Mouse (Mus musculus) right cerebral cortex, postnatal 36 days (tissue): ENCODE data around the gene Gprin1.

Experiments used
- DNase-seq, 2 experiments: peaks; one replicate each; pipeline ENCODE4 v3.0.0; 2022; ENCODE audit warnings: low spot score in 2 of 2, mixed read lengths in 1 of 2

Gene Gprin1

DNA sequence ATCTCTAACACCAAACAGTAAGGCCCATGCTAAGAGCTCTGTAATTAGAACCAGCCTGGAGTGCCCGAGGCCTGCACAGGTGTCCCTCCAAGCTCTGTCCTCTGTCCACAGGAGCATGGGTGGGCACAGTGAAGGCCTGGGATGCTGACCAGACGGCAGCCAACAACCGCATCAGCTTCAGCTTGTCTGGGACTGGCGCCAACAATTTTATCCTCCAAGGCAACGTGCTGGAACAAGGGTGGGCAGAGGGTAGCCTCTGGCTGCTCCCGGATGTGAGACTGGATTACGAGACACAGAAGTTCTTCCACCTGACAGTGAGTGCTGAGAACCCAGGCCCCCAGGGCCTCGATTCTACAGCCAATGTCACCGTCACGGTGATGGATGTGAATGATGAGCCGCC, 23.5 kb downstream of the Gprin1 start:
- DNase-seq, result no peak

DNA sequence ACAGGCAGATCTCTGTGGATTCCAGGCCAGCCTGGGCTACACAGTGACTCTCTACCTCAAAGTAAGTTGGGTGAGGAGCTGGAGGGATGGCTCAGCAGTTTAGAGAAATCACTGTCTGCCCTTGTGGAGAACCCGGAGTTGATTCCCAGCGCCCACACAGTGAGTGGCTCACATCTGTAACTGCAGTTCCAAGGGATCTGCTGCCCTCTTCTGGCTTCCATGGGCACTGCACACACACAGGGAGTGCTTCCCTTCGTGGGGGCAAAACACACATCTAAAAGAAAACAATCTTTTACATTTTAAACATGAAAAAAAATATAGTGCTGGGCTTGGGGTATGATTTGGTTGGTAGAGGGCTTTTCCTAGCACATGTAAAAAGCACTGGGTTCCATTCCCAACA, 26.5 kb downstream of the Gprin1 start:
- no peak for DNase-seq

DNA sequence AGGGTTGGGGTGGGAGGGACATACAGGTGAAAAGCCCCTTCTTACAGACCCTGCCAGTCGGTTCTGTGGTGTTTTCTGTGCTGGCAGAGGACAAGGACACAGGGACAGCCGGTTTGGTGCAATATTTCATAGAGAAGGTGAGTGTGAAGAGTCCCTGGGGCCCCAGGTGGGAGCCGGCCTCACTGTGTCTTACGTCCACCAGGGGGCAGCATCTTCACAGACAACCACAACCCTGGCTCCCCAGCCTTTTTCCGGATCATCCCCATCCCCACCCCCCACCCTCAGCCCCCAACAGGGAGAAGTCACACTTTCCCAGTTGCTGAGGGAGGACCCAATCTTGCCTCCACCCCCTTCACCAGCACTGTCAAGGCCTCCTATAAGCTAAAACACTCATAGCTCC, 32.8 kb downstream of the Gprin1 start:
- peak in 1 of 2 experiments; percentile 41 for DNase-seq

DNA sequence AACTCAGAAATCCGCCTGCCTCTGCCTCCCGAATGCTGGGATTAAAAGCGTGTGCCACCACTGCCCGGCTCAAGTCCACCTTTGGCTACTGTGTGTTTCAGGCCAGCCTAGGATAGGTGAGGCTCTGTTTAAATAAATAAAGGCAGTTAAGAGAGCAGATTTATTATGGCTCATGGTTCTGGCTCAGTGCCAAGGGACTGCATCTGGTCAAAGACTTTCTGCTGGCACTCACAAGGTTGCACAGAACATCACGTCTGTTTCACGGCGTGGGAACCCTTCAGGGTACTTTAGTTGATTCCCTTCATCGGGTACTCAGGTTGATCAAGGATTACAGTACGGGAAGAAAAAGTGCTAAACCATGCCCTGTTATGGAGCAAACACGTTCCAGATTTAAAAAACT, 34.7 kb downstream of the Gprin1 start:
- no peak for DNase-seq

DNA sequence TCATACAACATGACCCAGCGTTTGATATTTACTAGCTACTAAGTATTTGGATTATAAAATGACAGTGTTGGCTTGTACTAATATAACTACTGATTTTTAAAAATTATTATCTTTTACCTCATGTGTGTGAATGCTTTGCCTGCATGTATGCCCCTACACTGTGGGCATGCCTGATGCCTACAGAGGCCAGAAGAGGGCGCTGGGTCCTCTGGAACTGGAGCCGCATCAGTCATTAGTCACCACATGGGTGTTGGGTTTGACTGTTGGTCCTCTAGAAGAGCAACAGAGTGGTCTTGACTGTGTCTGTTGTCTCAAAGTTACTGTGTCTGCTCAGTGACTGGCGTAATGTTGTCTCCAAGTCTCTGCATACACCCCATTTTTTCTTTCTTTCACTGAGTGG, 35.3 kb downstream of the Gprin1 start:
- DNase-seq, result no peak

DNA sequence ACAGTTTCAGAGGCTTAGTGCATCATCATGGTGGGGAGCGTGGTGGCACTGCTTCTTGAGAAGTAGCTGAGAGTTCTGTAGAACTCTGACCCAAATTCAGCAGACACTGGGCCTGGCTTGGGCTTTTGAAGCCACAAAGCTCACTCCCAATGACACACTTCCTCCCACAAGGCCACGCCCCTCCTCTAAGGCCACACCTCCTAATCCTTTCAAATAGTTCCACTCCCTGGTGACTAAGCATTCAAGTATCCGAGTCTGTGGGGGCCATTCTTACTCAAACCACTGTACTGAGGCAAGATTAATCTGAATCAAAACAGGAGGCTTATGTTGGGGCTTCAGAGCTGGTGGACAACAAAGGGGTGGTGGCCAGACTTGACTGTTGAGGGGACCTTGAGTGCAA, 38.8 kb downstream of the Gprin1 start:
- no peak for DNase-seq

DNA sequence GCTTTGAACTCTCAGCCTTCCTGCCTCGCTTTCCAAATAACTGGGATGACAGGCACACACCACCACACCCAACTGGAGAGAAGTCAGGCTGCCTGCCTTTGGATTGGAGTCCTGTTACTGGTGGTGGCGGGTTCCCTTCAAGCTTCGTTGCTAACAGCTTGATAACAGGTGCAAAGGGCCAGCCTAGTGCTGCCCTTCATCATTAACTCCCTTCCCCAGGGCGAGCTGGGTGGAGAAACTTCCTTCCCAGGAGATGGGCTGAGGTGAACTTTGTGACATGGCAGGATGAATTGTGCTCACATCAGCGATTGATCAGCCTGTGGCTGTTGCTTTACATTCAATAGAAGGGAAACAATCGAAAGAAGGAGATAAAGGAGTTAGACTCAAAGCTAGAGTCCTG, 44.8 kb downstream of the Gprin1 start:
- DNase-seq, result no peak

DNA sequence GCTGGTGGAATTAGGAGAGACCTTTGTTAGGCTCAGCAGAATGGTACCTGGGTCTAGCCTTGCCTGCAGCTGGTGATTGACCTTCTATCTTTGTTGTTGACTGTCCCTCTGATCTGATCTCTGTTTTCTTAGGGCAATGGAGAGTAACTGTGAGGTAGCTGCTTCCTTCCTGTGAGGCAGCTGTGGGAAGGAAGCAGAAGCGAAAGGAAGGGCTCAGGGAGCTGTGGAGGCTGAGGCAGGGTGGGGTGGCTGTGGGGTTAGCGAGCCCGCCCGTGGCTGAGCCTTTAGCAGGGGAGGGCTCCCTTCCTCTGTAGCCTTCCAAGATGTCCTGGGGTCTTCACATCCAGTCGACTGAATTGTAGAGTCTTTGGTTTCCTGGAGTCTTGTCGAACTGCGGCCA, 47.2 kb downstream of the Gprin1 start:
- no peak for DNase-seq

DNA sequence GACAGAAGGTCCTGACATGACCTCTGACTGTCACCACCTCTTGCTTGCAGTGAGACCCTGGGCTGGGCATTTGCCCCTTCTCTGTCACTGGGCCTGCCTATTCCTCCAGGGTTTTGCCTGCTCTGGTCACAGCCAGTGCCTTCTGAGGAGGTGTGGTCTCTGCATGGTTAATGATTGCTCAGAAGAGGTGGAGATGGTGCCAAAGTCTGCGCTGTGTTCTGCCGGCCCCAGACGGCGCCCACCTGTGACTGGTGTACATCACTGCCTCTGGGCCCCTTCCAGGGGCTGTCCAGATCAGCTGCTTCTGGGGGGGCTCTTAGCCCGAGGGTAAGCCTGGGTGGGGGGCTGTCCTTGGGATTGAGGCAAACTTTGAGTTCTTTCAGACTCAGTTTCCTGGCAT, 48.4 kb downstream of the Gprin1 start, which contains the start of gene Cdhr2:
Cdhr2 (plus strand) TSS at position 219 of the 400 bp plus-strand sequence.
- DNase-seq, result no peak

DNA sequence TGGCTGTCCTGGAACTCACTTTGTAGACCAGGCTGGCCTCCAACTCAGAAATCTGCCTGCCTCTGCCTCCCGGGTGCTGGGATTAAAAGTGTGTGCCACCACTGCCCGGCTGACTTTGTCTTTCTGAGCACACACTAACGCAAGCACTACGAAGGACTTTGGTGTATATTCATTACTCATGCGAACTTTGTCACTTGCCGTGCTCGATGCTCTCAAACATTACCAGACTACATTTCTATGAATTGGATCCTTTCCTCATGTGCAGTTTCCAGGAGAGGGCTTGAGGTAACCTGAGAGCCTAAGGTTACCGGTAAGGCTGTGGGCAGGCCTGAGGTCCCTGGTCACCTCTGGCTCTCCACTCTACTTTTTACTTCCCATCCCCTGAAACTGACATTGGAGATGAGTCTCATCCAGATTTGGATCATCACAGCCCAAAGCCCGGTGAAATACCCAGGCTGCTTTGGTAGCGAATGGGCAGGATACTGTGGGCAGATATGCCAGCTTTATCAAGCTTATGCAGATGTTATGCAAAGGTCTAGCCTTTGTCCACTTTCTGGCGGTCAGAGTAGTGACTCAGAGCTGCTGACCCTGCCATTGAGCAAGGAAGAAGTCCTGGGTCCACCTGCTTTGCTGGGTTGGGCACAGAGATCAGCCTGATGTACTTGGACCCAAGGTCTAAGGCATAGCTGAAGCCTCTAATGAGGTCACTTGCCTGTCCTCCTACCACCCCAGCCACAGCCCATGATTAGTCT, 54.0 kb downstream of the Gprin1 start:
- DNase-seq, result no peak

DNA sequence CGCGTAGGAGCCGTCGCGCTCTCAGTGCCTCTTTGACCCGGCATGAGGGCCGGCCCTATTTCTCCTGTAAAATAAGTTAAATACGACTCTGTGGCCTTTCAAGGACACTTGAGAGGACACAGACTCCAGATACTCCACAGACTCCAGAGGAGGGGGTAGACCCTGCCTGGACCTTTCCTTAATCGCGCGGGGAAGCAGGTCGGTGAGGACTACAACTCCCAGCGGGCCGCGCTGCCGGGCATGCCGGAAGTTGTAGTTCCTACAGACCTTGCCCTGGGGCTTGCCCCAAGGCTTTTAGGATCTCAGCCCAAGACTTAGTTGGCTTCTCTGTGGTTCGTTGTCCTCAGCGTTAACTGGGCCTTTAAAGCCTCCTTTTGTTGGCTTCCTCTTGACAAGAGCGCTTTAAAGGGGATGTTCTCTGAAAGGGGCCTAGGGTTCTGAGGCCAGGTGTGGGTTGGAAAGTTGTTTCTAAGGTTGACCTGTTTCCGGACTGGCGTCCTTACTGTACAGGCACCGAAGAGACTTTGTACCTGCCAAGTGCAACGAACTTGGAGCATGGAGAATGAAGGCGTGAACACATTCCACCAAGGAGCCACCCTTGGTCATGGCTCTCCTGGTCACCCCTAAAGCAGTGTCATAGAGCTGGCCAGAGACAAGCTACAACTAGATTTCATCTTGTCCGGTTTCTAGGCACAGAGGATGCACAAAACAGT, 55.2 kb downstream of the Gprin1 start:
- no peak for DNase-seq

DNA sequence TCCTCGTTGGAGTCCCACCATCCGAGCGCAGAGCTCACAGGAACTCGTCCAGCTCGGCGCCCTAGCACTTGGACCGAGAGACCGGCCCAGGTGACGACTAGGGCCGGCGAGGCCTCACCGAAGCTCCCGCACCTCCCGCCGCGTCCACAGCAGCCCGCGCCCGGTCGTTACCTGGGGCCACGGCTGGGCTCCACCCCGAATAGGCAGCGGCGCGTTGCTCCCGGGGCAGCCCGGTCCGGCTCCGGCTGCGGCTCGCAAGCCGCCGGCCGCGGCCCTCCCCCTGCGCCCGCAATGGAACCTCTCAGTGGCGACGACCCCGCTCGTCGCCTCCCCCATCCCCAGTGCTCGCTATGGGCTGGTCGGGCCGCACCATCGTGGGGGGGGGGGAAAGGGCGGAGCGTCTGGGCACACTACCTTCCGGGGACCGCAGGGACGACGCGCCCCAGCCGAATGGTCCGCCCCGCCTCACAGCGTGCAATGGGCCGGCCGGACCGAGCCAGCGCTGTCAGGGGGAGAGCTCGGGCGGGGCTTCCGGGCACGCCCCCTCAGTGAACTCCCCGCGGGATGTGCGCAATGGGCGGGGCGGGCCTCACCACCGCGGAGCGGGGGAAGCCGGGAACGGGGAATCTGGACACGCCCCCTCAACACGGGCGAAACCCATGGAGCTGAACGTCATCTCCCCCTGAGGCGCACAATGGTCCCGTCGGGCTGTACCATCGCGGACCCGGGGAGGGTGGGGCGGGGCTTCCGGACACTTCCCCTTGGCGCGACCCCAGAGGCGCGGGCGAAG, 55.9 kb downstream of the Gprin1 start, which contains the start of gene Rnf44:
Rnf44 (minus strand) TSS at position 350 of the 790 bp plus-strand sequence.
- DNase-seq, result peak; percentile 97

DNA sequence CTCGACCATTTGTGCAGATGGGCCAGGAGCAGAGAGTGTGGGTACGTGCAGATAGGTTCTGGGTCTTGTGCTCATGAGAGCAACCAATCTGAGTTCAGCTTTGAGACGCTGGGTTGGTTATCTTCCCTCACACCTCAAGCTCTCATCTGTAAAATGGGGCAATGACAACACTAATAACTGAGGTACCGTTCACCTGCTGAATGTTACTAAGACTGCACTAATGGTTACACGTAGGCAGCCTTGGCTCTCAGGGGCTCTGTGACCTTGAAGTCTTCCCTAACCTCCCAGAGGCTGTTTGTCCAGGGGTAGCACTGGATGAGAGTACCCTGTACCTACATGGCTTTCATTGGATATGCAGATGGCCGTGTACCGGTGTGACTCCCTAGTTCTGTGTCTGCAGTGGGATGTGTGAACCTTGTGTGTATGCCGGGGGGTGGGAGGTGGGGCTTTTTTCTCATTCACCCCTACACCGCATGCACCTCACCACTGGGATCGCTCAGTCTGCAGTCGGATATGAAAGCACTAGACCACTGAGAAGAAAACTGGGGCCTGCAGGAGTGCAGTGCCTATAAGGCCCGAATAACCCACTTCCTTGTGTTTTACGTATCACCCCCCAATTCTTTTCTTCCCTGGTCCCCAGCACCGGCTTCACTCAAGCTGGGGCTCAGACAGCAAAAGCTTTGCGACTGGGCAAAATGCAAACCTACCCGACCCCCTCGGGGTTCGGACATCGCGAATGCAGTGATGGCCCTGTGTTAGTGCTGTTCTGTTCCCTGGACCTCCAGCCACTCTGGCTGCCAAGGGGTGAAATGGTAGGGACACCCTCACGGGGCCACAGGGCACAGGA, 56.7 kb downstream of the Gprin1 start:
- no peak for DNase-seq

DNA sequence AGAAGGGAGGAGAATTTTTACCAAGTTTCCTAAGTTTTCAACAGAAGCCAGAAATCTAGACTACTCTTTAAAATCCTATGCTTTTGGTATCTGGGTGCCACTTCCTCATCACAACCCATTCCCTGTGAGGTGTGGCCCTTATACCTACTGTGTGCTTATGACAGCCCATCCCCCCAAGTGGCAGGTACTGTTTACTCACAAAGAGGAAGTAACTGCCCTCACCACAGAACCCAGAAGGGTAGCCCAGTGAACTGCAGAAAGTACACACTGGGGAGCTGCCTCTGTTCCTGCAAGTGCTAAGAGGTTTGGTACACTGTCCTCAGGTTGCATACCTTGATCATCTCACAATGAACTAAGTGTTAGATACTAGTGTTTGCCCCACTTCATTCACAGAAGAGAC, 57.9 kb downstream of the Gprin1 start:
- DNase-seq, result no peak

DNA sequence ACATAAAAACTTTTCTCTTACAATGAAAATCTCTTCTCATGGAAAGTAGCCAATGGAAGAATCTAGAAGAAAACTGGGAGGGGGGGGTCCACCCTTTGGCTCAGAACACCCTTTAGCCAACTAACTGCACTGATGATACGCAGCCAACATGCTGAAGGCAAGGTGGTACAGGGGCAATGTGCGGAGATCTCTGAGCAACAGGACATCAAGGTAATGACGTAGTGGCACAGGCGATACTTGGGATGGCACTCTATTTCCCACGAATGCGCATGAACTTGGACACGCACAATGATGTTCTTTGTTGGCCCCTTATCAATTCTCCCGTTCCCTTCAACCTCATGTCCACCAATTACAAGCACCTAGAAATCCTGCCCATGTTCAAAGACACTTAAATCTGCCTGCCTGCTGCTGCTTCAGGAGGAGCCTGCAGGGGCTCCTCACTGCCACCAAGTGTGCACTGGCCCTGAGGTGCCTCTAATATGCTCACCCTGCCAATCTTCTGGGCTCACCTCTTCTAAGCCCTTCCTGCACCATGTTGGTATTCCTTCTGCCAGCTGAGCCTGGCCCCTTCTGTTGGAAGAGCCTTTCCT, 59.4 kb downstream of the Gprin1 start:
- DNase-seq, result no peak

DNA sequence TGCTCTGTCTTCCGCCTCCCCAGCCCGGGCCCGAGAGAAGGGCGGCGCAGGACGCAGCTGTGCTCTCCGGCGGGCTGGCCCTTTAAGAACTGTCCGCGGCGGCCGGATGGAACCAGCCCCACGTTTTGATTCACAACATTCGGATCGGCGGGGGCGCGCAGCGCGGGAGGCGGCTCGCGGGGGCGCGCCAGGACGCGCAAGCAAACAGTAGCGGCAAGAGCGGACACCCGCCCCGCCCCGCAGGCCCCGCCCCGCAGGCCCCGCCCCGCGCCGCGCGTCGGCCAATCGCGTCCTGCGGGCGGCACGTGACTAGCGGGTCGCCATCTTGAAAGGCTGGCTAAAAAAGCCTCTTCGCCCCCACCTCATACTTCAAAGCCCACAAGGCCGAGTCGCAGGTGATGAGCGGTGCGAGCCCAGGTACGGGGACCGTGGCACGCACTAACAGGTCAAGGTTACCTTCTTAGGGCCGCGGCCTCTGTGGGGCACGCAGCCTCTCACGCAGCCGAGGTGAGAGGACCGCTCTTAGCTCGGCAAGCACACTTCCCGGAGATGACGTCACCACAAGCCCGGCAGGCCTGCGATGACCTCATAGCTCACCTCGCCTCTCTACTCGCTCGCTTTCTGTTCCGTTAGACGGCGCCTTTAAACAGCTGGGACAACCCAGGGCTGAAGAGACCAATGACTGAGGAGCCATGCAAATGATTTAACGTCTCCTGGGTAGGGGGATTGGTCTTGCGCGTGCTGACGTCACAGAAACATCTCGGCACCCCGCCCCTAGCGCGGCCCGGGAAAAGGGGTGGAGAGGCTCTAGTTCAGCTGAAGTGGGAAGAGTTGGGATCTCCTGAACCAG, 61.9 kb downstream of the Gprin1 start:
- DNase-seq, result peak; percentile 97 to 98

DNA sequence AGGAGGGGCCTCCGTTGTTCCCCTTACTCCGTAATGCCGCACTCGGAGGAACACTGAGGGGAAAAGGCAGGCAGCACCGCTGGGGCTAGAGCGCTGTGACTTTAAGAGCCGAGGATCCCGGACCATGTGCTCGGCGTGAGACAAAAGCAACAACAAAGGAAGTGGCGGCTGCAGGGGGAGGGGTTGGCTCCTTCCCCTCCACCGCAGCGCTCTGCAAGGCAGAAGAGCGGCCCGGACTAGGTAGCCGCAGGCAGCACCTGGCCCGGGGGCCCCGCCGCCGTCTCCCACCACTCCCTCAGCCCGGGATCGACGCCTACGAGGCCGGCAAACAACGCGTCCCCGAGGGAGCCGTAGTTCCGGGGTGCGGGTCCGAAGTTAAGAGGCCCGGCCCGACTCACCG, 62.6 kb downstream of the Gprin1 start:
- peak; percentile 68 to 69 for DNase-seq
